27 mouse cellular contexts compared by ENCODE assay signal in genomic region chr8:61261374-61261773, GRCm38 (mm10). TPM values are rescaled to one million over a fixed set of nuclear protein-coding genes. Genes with fewer than 3 reads are reported as not detected.
DNase-seq lines count a peak whose midpoint lies in the region; ATAC-seq lines count a peak whose summit lies in the region.
"Had no signal": no experiment of that assay in that cellular context is flagged by ENCODE, and none has a peak within 500 bp of the region (broad histone marks: within the 10 kb centered on the region; RNA-seq: fewer than 3 reads in every experiment).

No protein-coding gene starts in this region.

- H3K27ac ChIP-seq in hindbrain, embryonic 12.5 days, result peak overlapping the region; percentile 37; the same call in 1 of the 2 replicates
- no peak overlapping the region for H3K27ac ChIP-seq in hindbrain, embryonic 11.5 days (ENCODE audit: low read depth, low read length)
- H3K27ac ChIP-seq in neural tube, embryonic 12.5 days, result no peak overlapping the region
- H3K27ac ChIP-seq: forebrain, embryonic 10.5 days; heart, adult 2 months; heart, embryonic 10.5 days; heart, embryonic 13.5 days; intestine, embryonic 15.5 days had no signal

- no peaks in the 10 kb centered on the region for H3K27me3 ChIP-seq in hindbrain, embryonic 12.5 days
- no peaks in the 10 kb centered on the region for H3K27me3 ChIP-seq in hindbrain, embryonic 11.5 days (ENCODE audit: control insufficient read depth, insufficient read depth, low read length)
- H3K27me3 ChIP-seq in neural tube, embryonic 12.5 days (replicated peaks), result no peaks in the 10 kb centered on the region
- H3K27me3 ChIP-seq: heart, embryonic 13.5 days; intestine, embryonic 15.5 days had no signal

- no peak overlapping the region for H3K4me2 ChIP-seq in hindbrain, embryonic 12.5 days (replicated peaks)
- H3K4me2 ChIP-seq in hindbrain, embryonic 11.5 days (replicated peaks; ENCODE audit: low read depth, low read length), result no peak overlapping the region
- H3K4me2 ChIP-seq in neural tube, embryonic 12.5 days (replicated peaks), result no peak overlapping the region
- H3K4me2 ChIP-seq: heart, embryonic 13.5 days; intestine, embryonic 15.5 days had no signal

- H3K4me3 ChIP-seq in hindbrain, embryonic 12.5 days, result no peak overlapping the region
- H3K4me3 ChIP-seq in hindbrain, embryonic 11.5 days (ENCODE audit: low read depth, low read length), result no peak overlapping the region
- no peak overlapping the region for H3K4me3 ChIP-seq in neural tube, embryonic 12.5 days
- H3K4me3 ChIP-seq: forebrain, embryonic 10.5 days; heart, adult 2 months; heart, embryonic 10.5 days; heart, embryonic 13.5 days; intestine, embryonic 15.5 days had no signal

- DNase-seq in hindbrain, embryonic 11.5 days (ENCODE audit: low spot score), result no peak
- no peak for DNase-seq in neural tube, embryonic 10.5 days (ENCODE audit: extremely low spot score, low spot score)
- no peak for DNase-seq in embryo, embryonic 9.5 days (ENCODE audit: extremely low spot score)
- DNase-seq: adrenal gland, postnatal 10 days; adrenal gland, postnatal 36 days; B cell, adult 2 months; cerebellum, adult 11 months; cerebellum, adult 8-10 months; cerebellum, postnatal 10 days; cerebellum, postnatal 36 days; embryo, embryonic 11 days; gastrocnemius, postnatal 25 days; heart, adult 2 months; heart, postnatal 14 days; heart, postnatal 4 days; kidney, adult 11 months; kidney, adult 8-10 months had no signal

- 62% methylated on average over 4 of the region's 4 CpGs for WGBS in hindbrain, embryonic 12.5 days
- 63% methylated on average over 4 of the region's 4 CpGs for WGBS in hindbrain, embryonic 11.5 days
- WGBS in neural tube, embryonic 12.5 days, result 62% methylated on average over 4 of the region's 4 CpGs

- H3K4me1 ChIP-seq in hindbrain, embryonic 12.5 days, result peaks cover 17% of the 10 kb centered on the region
- H3K4me1 ChIP-seq in hindbrain, embryonic 11.5 days (replicated peaks; ENCODE audit: control insufficient read depth, insufficient read depth, low read length), result no peaks in the 10 kb centered on the region; the same call in 1 of the 2 replicates
- peaks cover 9% of the 10 kb centered on the region; the same call in 1 of the 2 replicates for H3K4me1 ChIP-seq in neural tube, embryonic 12.5 days
- H3K4me1 ChIP-seq: intestine, embryonic 15.5 days had no signal

- no peaks in the 10 kb centered on the region; the same call in 1 of the 2 replicates for H3K9me3 ChIP-seq in hindbrain, embryonic 12.5 days (replicated peaks)
- no peaks in the 10 kb centered on the region for H3K9me3 ChIP-seq in hindbrain, embryonic 11.5 days (ENCODE audit: control insufficient read depth, low read length)
- H3K9me3 ChIP-seq in neural tube, embryonic 12.5 days, result 0 out of 2 replicates have a peak, but pooled peaks cover 3% of the 10 kb centered on the region
- H3K9me3 ChIP-seq: heart, embryonic 10.5 days; heart, embryonic 13.5 days; intestine, embryonic 15.5 days had no signal

- H3K9ac ChIP-seq in hindbrain, embryonic 12.5 days, result no peak overlapping the region; the same call in 1 of the 2 replicates
- no peak overlapping the region for H3K9ac ChIP-seq in hindbrain, embryonic 11.5 days (ENCODE audit: low read depth, low read length)
- H3K9ac ChIP-seq in neural tube, embryonic 12.5 days, result no peak overlapping the region
- H3K9ac ChIP-seq: heart, embryonic 13.5 days; intestine, embryonic 15.5 days had no signal

- ATAC-seq in hindbrain, embryonic 12.5 days (ENCODE audit: low FRiP score), result 0 out of 2 replicates have a peak, but pooled peaks have one; percentile 6
- ATAC-seq in hindbrain, embryonic 11.5 days (ENCODE audit: low FRiP score), result no peak
- peak; percentile 22; the same call in 1 of the 2 replicates for ATAC-seq in neural tube, embryonic 12.5 days (ENCODE audit: low FRiP score, low read depth)
- peak; percentile 95 for ATAC-seq in CD4-positive, CD25-positive, alpha-beta regulatory T cell, adult 4 months
- peak; percentile 96 for ATAC-seq in inflammation-experienced regulatory T-cells, adult 6 months
- ATAC-seq: forebrain, embryonic 14.5 days; hindbrain, embryonic 16.5 days had no signal

- no peaks in the 10 kb centered on the region for H3K36me3 ChIP-seq in hindbrain, embryonic 12.5 days
- H3K36me3 ChIP-seq in hindbrain, embryonic 11.5 days (ENCODE audit: control insufficient read depth, insufficient read depth, low read length), result no peaks in the 10 kb centered on the region
- H3K36me3 ChIP-seq in neural tube, embryonic 12.5 days, result no peaks in the 10 kb centered on the region
- H3K36me3 ChIP-seq: heart, embryonic 10.5 days; heart, embryonic 13.5 days; intestine, embryonic 15.5 days had no signal

RNA-seq across cellular contexts. Expression of gene Sh3rf1, which starts 37.7 kb away (rescaled TPM):
- polyA plus RNA-seq in hindbrain, embryonic 12.5 days (2016; fragmentation: Nextera tagmentation; extraction: Ambion mirVana), result 28.1 and 29.7 TPM in 2 replicates
- polyA plus RNA-seq in hindbrain, embryonic 11.5 days (2014; fragmentation: Nextera tagmentation; extraction: Ambion mirVana), result 24.0 and 25.3 TPM in 2 replicates
- polyA plus RNA-seq in neural tube, embryonic 12.5 days (2016; fragmentation: Nextera tagmentation; extraction: Ambion mirVana), result 25.2 and 26.2 TPM in 2 replicates
- polyA plus RNA-seq in CD4-positive, CD25-positive, alpha-beta regulatory T cell, adult 4 months (2017; shearing (Covaris generic)), result 1 to 10 TPM; 7.4 to 8.0 TPM
- 1 to 10 TPM; 6.4 to 9.2 (median 6.4) TPM for polyA plus RNA-seq in inflammation-experienced regulatory T-cells, adult 6 months (2017; shearing (Covaris generic))
